9 mouse cellular contexts compared by ENCODE assay signal in the genomic region with DNA sequence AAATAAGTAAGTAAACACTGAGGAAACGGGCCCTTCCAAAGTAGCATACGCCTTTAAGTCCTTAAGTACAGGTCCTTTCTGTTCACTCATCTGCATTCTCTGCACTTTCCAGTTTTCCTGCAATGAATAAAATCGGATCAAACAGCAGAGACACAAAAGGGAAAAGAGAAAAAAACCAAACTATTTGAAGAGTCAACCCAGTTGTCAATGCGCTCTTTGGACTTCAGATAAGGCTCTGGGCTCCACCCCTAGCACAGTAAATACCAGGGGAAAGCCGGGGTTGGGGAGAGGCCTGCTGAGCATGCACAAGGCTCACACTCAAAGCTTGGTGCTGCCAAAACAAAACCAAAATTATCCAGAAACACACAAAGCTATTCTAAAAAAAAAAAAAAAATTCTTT. TPM values are rescaled to one million over a fixed set of nuclear protein-coding genes. Genes with fewer than 3 reads are reported as not detected.
DNase-seq lines count a peak whose midpoint lies in the region; ATAC-seq and TF ChIP-seq lines count a peak whose summit lies in the region.
"Had no signal": no experiment of that assay in that cellular context is flagged by ENCODE, and none has a peak within 500 bp of the region (broad histone marks: within the 10 kb centered on the region; RNA-seq: fewer than 3 reads in every experiment).

No protein-coding gene starts in this region.

- peak; percentile 89 for ATAC-seq in intestine, embryonic 15.5 days
- ATAC-seq in midbrain, embryonic 14.5 days (ENCODE audit: low FRiP score, low TSS enrichment), result no peak

- no peak overlapping the region for H3K9ac ChIP-seq in intestine, embryonic 15.5 days
- no peak overlapping the region; the same call in 1 of the 2 replicates for H3K9ac ChIP-seq in midbrain, embryonic 14.5 days (replicated peaks; ENCODE audit: low read length)

- no peak for DNase-seq in gastrocnemius, adult 2 months
- DNase-seq in gastrocnemius, adult 8-10 months (ENCODE audit: low spot score in 2 of 2), result no peak
- no peak for DNase-seq in forebrain, embryonic 10.5 days (ENCODE audit: extremely low spot score, low spot score)
- peak; percentile 33 for DNase-seq in midbrain, embryonic 14.5 days
- no peak for DNase-seq in urinary bladder, postnatal 10 days (ENCODE audit: low spot score)
- DNase-seq in spleen, postnatal 14 days (ENCODE audit: low spot score in 2 of 2), result no peak
- DNase-seq in ovary, postnatal 36 days (ENCODE audit: low spot score), result no peak

- peaks cover 7% of the 10 kb centered on the region; the same call in 1 of the 2 replicates for H3K36me3 ChIP-seq in forebrain, embryonic 10.5 days (replicated peaks)
- 0 out of 2 replicates have a peak, but pooled peaks cover 5% of the 10 kb centered on the region for H3K36me3 ChIP-seq in intestine, embryonic 15.5 days
- H3K36me3 ChIP-seq in midbrain, embryonic 14.5 days (ENCODE audit: control insufficient read depth, insufficient read depth, low read length), result 0 out of 2 replicates have a peak, but pooled peaks cover 6% of the 10 kb centered on the region

- H3K27me3 ChIP-seq in forebrain, embryonic 10.5 days (ENCODE audit: poor library complexity, severe bottlenecking), result no peaks in the 10 kb centered on the region
- H3K27me3 ChIP-seq in intestine, embryonic 15.5 days (replicated peaks), result no peaks in the 10 kb centered on the region
- no peaks in the 10 kb centered on the region for H3K27me3 ChIP-seq in midbrain, embryonic 14.5 days (ENCODE audit: control insufficient read depth, insufficient read depth, low read length)

- H3K4me1 ChIP-seq in forebrain, embryonic 10.5 days, result peaks cover 14% of the 10 kb centered on the region
- H3K4me1 ChIP-seq in intestine, embryonic 15.5 days (replicated peaks), result peaks cover 5% of the 10 kb centered on the region; the same call in 1 of the 2 replicates
- peaks cover 9% of the 10 kb centered on the region; the same call in 1 of the 2 replicates for H3K4me1 ChIP-seq in midbrain, embryonic 14.5 days (ENCODE audit: control insufficient read depth, insufficient read depth, low read length)

- H3K4me2 ChIP-seq in intestine, embryonic 15.5 days (replicated peaks), result peak overlapping the region; percentile 20; the same call in 1 of the 2 replicates
- no peak overlapping the region for H3K4me2 ChIP-seq in midbrain, embryonic 14.5 days (ENCODE audit: low read length)

- H3K27ac ChIP-seq in gastrocnemius, adult 2 months, result peak overlapping the region; percentile 68
- peak overlapping the region; percentile 81; the same call in 1 of the 2 replicates for H3K27ac ChIP-seq in forebrain, embryonic 10.5 days
- H3K27ac ChIP-seq in intestine, embryonic 15.5 days, result peak overlapping the region; percentile 82
- peak overlapping the region; percentile 90 for H3K27ac ChIP-seq in midbrain, embryonic 14.5 days (replicated peaks; ENCODE audit: low read depth, low read length)

- WGBS in forebrain, embryonic 10.5 days, result 67% methylated on average over 5 of the region's 5 CpGs
- 44% methylated on average over 5 of the region's 5 CpGs for WGBS in intestine, embryonic 15.5 days
- 49% methylated on average over 5 of the region's 5 CpGs for WGBS in midbrain, embryonic 14.5 days

- TF ChIP-seq CTCF in gastrocnemius, adult 2 months (IDR thresholded peaks at IDR 0.05), result no peak

- intact Hi-C loops in gastrocnemius, adult 2 months (cut with DNase I), result no loop called here

- H3K9me3 ChIP-seq in forebrain, embryonic 10.5 days, result no peaks in the 10 kb centered on the region
- no peaks in the 10 kb centered on the region for H3K9me3 ChIP-seq in intestine, embryonic 15.5 days
- no peaks in the 10 kb centered on the region for H3K9me3 ChIP-seq in midbrain, embryonic 14.5 days (ENCODE audit: control insufficient read depth, low read length)

- no peak overlapping the region for H3K4me3 ChIP-seq in gastrocnemius, adult 2 months
- H3K4me3 ChIP-seq in forebrain, embryonic 10.5 days, result no peak overlapping the region
- no peak overlapping the region for H3K4me3 ChIP-seq in intestine, embryonic 15.5 days (replicated peaks)
- no peak overlapping the region for H3K4me3 ChIP-seq in midbrain, embryonic 14.5 days (replicated peaks; ENCODE audit: low read depth, low read length)
- H3K4me3 ChIP-seq: myocyte had no signal

RNA-seq across cellular contexts. Expression of a gene that starts 18.1 kb away (rescaled TPM):
- total RNA-seq in gastrocnemius, adult 2 months (2021), result 10 to 100 TPM; 11.4 to 13.2 TPM
- 10 to 100 TPM in 2 of 4 experiments, 1 to 10 TPM in 2; 8.3 to 10.7 (median 9.7) TPM for total RNA-seq in gastrocnemius, adult 8-10 months (2022)
- 20.4 and 20.6 TPM in 2 replicates for polyA plus RNA-seq in forebrain, embryonic 10.5 days (2016; fragmentation: Nextera tagmentation; extraction: Ambion mirVana)
- polyA plus RNA-seq in intestine, embryonic 15.5 days (2015; fragmentation: Nextera tagmentation; extraction: Ambion mirVana), result 40.8 and 49.3 TPM in 2 replicates
- 16.5 and 16.6 TPM in 2 replicates for polyA plus RNA-seq in midbrain, embryonic 14.5 days (2014; fragmentation: Nextera tagmentation; extraction: Ambion mirVana)

RNA-seq across cellular contexts. Expression of a gene that starts 40.2 kb away (rescaled TPM):
- not detected for total RNA-seq in gastrocnemius, adult 2 months (2021)
- total RNA-seq in gastrocnemius, adult 8-10 months (2022), result under 1 TPM in 1 of 4 experiments, not detected in 3; 0.13 TPM
- 0.26 and 0.30 TPM in 2 replicates for polyA plus RNA-seq in forebrain, embryonic 10.5 days (2016; fragmentation: Nextera tagmentation; extraction: Ambion mirVana)
- polyA plus RNA-seq in intestine, embryonic 15.5 days (2015; fragmentation: Nextera tagmentation; extraction: Ambion mirVana), result 0.28 and 0.41 TPM in 2 replicates
- 2.0 and 3.7 TPM in 2 replicates for polyA plus RNA-seq in midbrain, embryonic 14.5 days (2014; fragmentation: Nextera tagmentation; extraction: Ambion mirVana)

RNA-seq across cellular contexts. Expression of a gene that starts 52.3 kb away (rescaled TPM):
- total RNA-seq in gastrocnemius, adult 2 months (2021), result 10 to 100 TPM; 64.9 to 67.6 TPM
- 10 to 100 TPM; 64.9 to 73.3 (median 68.4) TPM for total RNA-seq in gastrocnemius, adult 8-10 months (2022)
- polyA plus RNA-seq in forebrain, embryonic 10.5 days (2016; fragmentation: Nextera tagmentation; extraction: Ambion mirVana), result 83.8 and 83.9 TPM in 2 replicates
- 105 and 116 TPM in 2 replicates for polyA plus RNA-seq in intestine, embryonic 15.5 days (2015; fragmentation: Nextera tagmentation; extraction: Ambion mirVana)
- polyA plus RNA-seq in midbrain, embryonic 14.5 days (2014; fragmentation: Nextera tagmentation; extraction: Ambion mirVana), result 272 and 300 TPM in 2 replicates

RNA-seq across cellular contexts. Expression of a gene that starts 53.2 kb away (rescaled TPM):
- 10 to 100 TPM; 55.0 to 60.2 TPM for total RNA-seq in gastrocnemius, adult 2 months (2021)
- 10 to 100 TPM; 53.5 to 64.5 (median 58.5) TPM for total RNA-seq in gastrocnemius, adult 8-10 months (2022)
- 55.8 and 56.6 TPM in 2 replicates for polyA plus RNA-seq in forebrain, embryonic 10.5 days (2016; fragmentation: Nextera tagmentation; extraction: Ambion mirVana)
- polyA plus RNA-seq in intestine, embryonic 15.5 days (2015; fragmentation: Nextera tagmentation; extraction: Ambion mirVana), result 87.7 and 87.9 TPM in 2 replicates
- 91.3 and 95.9 TPM in 2 replicates for polyA plus RNA-seq in midbrain, embryonic 14.5 days (2014; fragmentation: Nextera tagmentation; extraction: Ambion mirVana)
